Mouse (Mus musculus) granulocyte monocyte progenitor cell, adult 5-6 weeks (primary cell): ENCODE measurements at regions not wholly inside any gene's neighbourhood (a gene's known extent, or its start where the extent isn't known, plus 50 kb on each side); places are given as distances from the start of the nearest gene placed in this dataset.

Experiments used
- ATAC-seq: replicated peaks from 2 replicates; pipeline ENCODE4 v1.8.0; 2016; ENCODE audit warnings: mild to moderate bottlenecking, moderate TSS enrichment, inconsistent platforms; ENCODE audit not compliant: poor library complexity, severe bottlenecking

GRCm38 (mm10) chr10:54601993-54602392 is 525.6 kb upstream of the Man1a start:
- ATAC-seq: no peak

GRCm38 (mm10) chr10:54595072-54595471 is 518.7 kb upstream of the Man1a start:
- no peak for ATAC-seq

DNA sequence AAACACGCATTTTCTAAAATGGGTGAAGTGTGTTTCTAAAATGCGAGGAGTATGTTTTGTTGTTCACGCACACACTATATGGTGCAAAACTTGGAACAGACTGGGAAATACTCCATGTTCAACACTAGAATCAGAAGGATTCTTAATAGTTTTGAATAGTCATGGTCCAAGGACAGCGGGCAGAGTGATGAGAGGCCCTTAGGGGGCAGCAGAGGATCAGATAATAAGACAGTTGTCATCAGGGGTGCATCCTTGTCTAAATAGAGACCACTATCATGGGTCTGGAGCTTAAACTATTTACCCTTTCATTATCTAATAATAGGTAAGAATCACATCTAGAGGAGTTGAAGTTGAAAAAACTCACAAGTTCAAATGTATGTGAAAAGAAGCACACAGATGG is 482.2 kb upstream of the Man1a start:
- ATAC-seq: 0 out of 2 replicates have a peak, but pooled peaks have one; percentile 37

DNA sequence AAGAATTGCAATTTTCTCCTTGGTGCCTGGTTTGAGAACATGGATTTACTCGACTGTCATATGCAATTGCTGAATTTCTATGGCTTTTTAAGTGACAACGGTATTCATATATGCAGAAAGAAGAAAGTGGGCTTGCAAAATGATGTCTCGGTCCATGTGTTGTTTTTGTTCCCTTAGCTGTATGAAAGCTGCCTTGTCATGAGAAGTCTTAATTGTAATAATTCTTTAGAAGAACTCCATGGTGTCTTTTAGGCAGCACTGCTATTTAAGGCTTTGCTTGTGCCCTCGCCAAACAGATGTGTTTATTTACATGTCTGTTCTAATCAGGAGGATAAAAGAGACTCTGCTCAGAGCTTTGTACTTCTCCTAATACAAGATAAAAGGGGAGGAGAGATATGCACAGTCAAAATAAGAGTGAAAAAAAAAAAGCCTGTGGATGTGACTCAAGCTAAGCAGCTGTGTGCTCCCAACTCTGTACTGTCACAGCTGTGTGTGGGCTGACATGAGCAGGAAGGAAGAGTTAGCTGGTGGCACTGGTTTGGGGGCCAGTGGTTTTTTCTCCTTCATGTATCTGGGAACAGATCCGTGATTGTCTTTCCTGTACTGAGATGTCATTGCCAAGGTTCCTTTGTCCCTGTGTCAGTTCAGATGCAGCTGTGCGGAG is 475.5 kb upstream of the Man1a start:
- ATAC-seq: no peak

GRCm38 (mm10) chr10:54550665-54551064 is 474.3 kb upstream of the Man1a start:
- no peak for ATAC-seq

DNA sequence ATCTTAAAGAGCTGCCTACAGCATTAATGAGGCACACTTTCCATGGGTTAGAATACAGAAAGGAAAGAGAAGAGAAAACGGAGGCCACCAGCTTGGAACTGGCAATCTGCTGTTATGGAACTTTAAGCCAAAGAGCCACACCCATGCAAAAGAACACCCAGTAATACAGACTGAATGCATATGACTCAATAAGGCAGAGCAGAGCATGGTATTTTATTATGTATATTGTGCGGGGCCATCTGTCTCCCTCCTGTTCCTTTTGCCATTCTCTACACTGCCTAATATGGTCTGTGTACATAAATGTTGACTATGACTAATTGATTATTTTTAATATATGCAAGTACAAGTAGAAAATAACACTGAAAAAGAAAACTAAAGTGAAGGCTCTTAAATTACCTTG is 472.6 kb upstream of the Man1a start:
- ATAC-seq: no peak

- no peak for ATAC-seq
Observed at GRCm38 (mm10) chr10:54548526-54548925, 472.1 kb upstream of the Man1a start.

DNA sequence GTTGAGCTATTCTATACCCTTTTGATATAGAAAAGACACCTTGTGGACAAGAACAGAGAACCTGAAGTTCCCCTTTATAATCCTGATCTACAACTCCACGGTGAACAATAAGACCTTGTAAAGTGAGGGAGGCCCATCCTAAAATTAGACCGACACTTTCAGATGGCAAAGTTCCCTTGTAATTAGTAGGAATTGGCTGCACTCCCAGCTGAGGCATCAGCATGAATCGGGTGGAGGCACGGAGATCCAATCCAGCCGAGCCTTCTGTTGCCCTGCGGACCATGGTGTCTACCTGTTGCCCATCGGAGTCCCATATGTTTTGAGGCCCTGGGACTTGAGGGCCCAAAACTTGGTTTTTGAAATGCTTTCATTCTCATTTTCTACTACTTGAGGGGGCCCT is 456.2 kb upstream of the Man1a start:
- ATAC-seq: no peak

GRCm38 (mm10) chr10:54510776-54511175 is 434.4 kb upstream of the Man1a start:
- ATAC-seq: no peak

DNA sequence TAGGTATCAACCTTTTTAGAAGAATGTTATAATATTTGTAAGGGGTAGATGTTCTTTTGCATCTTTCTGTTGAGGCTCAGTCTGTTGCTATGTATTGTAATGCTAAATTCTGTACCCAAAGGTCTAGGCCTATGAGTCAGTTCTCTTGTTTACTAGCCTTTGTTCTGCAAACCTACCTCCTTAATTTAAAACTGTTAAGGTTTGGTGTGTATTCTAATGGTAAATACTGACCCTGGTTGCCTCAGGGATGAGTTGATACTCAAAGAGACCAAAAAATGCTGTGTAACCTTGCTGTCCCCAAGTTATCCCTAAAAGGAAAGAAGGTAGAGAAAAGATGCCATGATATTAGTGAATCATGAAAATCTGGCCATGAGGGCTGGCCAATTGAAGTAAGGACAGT is 433.4 kb upstream of the Man1a start:
- no peak for ATAC-seq
